Mouse (Mus musculus): ENCODE results near the gene Anks6.

GRCm38 (mm10) chr4:47047765-47048164 lies 9.5 kb downstream of the Anks6 start:
- no peak for TF ChIP-seq MAZ (IDR thresholded peaks at IDR 0.05; ENCODE audit: low read depth, low read length)
- TF ChIP-seq EP300 (IDR thresholded peaks at IDR 0.05; ENCODE audit: low read depth in 1 of 2, low read length in 2 of 2): no peak
- no peak for TF ChIP-seq MAX (IDR thresholded peaks at IDR 0.05; ENCODE audit: low read length)
- no peak for TF ChIP-seq POLR2A (IDR thresholded peaks at IDR 0.05; ENCODE audit: control insufficient read depth in 1 of 2, insufficient read depth in 1 of 2, low read depth in 1 of 2, low read length in 2 of 2, poor library complexity in 1 of 2)
- no peak for TF ChIP-seq NRF1 (IDR thresholded peaks at IDR 0.05; ENCODE audit: insufficient read depth, low read depth, low read length, poor library complexity, severe bottlenecking)
- TF ChIP-seq ZKSCAN1 (IDR thresholded peaks at IDR 0.05; ENCODE audit: low read depth, low read length): no peak
- TF ChIP-seq CHD2 (IDR thresholded peaks at IDR 0.05; ENCODE audit: low read length): no peak
- no peak for TF ChIP-seq HCFC1 (IDR thresholded peaks at IDR 0.05; ENCODE audit: low read depth, low read length)
- TF ChIP-seq SMC3 (IDR thresholded peaks at IDR 0.05; ENCODE audit: low read depth, low read length): no peak
- no peak for TF ChIP-seq USF1 (IDR thresholded peaks at IDR 0.05; ENCODE audit: low read depth, low read length)
- TF ChIP-seq ZC3H11A (IDR thresholded peaks at IDR 0.05; ENCODE audit: low read depth, low read length): no peak
- TF ChIP-seq CTCF (IDR thresholded peaks at IDR 0.05 in 2 of 3, conservative IDR thresholded peaks at IDR 0.05 in 1 of 3; ENCODE audit: control insufficient read depth in 1 of 3, insufficient read depth in 1 of 3, low read depth in 2 of 3, low read length in 3 of 3, poor library complexity in 1 of 3, severe bottlenecking in 1 of 3): no peak

All from MEL (cell line).